In the genomic region with DNA sequence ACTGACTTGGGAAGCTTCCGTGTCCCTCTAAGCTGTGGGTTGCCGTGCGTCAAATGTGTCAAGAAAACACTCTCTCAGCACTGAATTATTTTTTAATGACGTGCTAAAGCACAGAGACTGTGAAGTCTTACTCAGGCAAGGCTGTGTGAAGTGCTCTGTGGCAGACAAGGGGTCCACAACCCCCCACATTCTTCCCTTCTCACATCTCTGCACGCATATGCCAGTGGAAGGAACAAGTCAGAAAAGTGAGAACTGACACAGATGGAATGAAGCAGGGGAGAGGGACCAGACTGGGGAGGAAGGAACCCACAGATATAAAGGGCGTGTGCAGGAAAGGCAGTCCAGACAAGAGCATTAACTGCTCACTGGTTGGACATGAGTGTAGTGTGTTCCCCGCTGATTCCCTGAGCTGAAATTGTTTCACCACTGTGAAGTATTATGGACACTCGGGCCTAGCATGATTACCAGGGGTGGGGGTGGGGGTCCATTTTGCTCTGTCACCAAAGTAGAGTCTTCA, we compare ENCODE assay signal across 26 mouse cellular contexts.
A peak's percentile ranks its signal among the peaks of the same experiment; 100 is the strongest.
DNase-seq lines count a peak whose midpoint lies in the region; ATAC-seq and TF ChIP-seq lines count a peak whose summit lies in the region.
"Had no signal": no experiment of that assay in that cellular context is flagged by ENCODE, and none has a peak within 500 bp of the region (broad histone marks: within the 10 kb centered on the region; RNA-seq: fewer than 3 reads in every experiment).

No protein-coding gene starts in this region.

- H3K9me3 ChIP-seq in embryonic facial prominence, embryonic 12.5 days: no peaks in the 10 kb centered on the region
- H3K9me3 ChIP-seq in embryonic facial prominence, embryonic 10.5 days: no peaks in the 10 kb centered on the region
- H3K9me3 ChIP-seq in heart, embryonic 14.5 days (ENCODE audit: control insufficient read depth, low read length): no peaks in the 10 kb centered on the region
- H3K9me3 ChIP-seq in heart, embryonic 11.5 days (replicated peaks; ENCODE audit: control insufficient read depth, low read length): no peaks in the 10 kb centered on the region
- no peaks in the 10 kb centered on the region for H3K9me3 ChIP-seq in midbrain, embryonic 13.5 days
- H3K9me3 ChIP-seq in midbrain, postnatal 0 days (ENCODE audit: low read length): no peaks in the 10 kb centered on the region
- H3K9me3 ChIP-seq in forebrain, embryonic 14.5 days (replicated peaks; ENCODE audit: control insufficient read depth, low read length): no peaks in the 10 kb centered on the region
- H3K9me3 ChIP-seq: hindbrain, embryonic 12.5 days; intestine, embryonic 15.5 days; liver, embryonic 12.5 days; megakaryocyte, embryonic 14.5 days; neural tube, embryonic 15.5 days; stomach, embryonic 15.5 days had no signal

- H3K4me2 ChIP-seq in embryonic facial prominence, embryonic 12.5 days (replicated peaks): no peak overlapping the region
- no peak overlapping the region for H3K4me2 ChIP-seq in heart, embryonic 14.5 days (ENCODE audit: low read length)
- H3K4me2 ChIP-seq in heart, embryonic 11.5 days: no peak overlapping the region
- no peak overlapping the region for H3K4me2 ChIP-seq in midbrain, embryonic 13.5 days (replicated peaks)
- H3K4me2 ChIP-seq in midbrain, postnatal 0 days (ENCODE audit: low read depth, low read length, poor library complexity, severe bottlenecking): no peak overlapping the region
- no peak overlapping the region for H3K4me2 ChIP-seq in forebrain, embryonic 14.5 days (ENCODE audit: low read length)
- H3K4me2 ChIP-seq: hindbrain, embryonic 12.5 days; intestine, embryonic 15.5 days; liver, embryonic 12.5 days; neural tube, embryonic 15.5 days; stomach, embryonic 15.5 days had no signal

- DNase-seq in embryonic facial prominence, embryonic 10.5 days (ENCODE audit: low spot score): no peak
- no peak for DNase-seq in midbrain, postnatal 0 days (ENCODE audit: low spot score)
- peak; percentile 17 for DNase-seq in forebrain, embryonic 14.5 days (ENCODE audit: low spot score)
- DNase-seq in lung, postnatal 4 days: no peak
- DNase-seq: adrenal gland, adult 8-10 months; cerebellum, adult 8-10 months; cerebellum, postnatal 25 days; kidney, adult 2 months; kidney, postnatal 36 days; left cerebral cortex, postnatal 4 days; liver, postnatal 0 days; lung, postnatal 36 days; right cerebral cortex, postnatal 25 days had no signal

- 63% methylated on average over 8 of the region's 8 CpGs for WGBS in embryonic facial prominence, embryonic 12.5 days
- 83% methylated on average over 8 of the region's 8 CpGs for WGBS in embryonic facial prominence, embryonic 10.5 days
- WGBS in heart, embryonic 14.5 days: 46% methylated on average over 8 of the region's 8 CpGs
- whole genome bisulfite sequencing in heart, embryonic 11.5 days (ENCODE audit: insufficient replicate concordance): 51% methylated on average over 8 of the region's 8 CpGs
- 70% methylated on average over 8 of the region's 8 CpGs for WGBS in midbrain, embryonic 13.5 days
- 65% methylated on average over 8 of the region's 8 CpGs for WGBS in midbrain, postnatal 0 days
- 69% methylated on average over 8 of the region's 8 CpGs for WGBS in forebrain, embryonic 14.5 days

- H3K36me3 ChIP-seq in embryonic facial prominence, embryonic 12.5 days: no peaks in the 10 kb centered on the region
- no peaks in the 10 kb centered on the region for H3K36me3 ChIP-seq in embryonic facial prominence, embryonic 10.5 days (replicated peaks)
- H3K36me3 ChIP-seq in heart, embryonic 14.5 days (ENCODE audit: control insufficient read depth, insufficient read depth, low read length): no peaks in the 10 kb centered on the region
- H3K36me3 ChIP-seq in heart, embryonic 11.5 days (ENCODE audit: control insufficient read depth, insufficient read depth, low read length): no peaks in the 10 kb centered on the region
- no peaks in the 10 kb centered on the region for H3K36me3 ChIP-seq in midbrain, embryonic 13.5 days
- no peaks in the 10 kb centered on the region for H3K36me3 ChIP-seq in midbrain, postnatal 0 days (ENCODE audit: insufficient read depth, low read length)
- H3K36me3 ChIP-seq in forebrain, embryonic 14.5 days (ENCODE audit: control insufficient read depth, insufficient read depth, low read length): no peaks in the 10 kb centered on the region
- H3K36me3 ChIP-seq: hindbrain, embryonic 12.5 days; intestine, embryonic 15.5 days; liver, embryonic 12.5 days; neural tube, embryonic 15.5 days; stomach, embryonic 15.5 days had no signal

- no peak overlapping the region for H3K9ac ChIP-seq in embryonic facial prominence, embryonic 12.5 days
- H3K9ac ChIP-seq in heart, embryonic 14.5 days (ENCODE audit: low read length): no peak overlapping the region
- no peak overlapping the region for H3K9ac ChIP-seq in heart, embryonic 11.5 days (ENCODE audit: low read depth, low read length)
- H3K9ac ChIP-seq in midbrain, embryonic 13.5 days (replicated peaks): no peak overlapping the region
- H3K9ac ChIP-seq in midbrain, postnatal 0 days (replicated peaks; ENCODE audit: low read length, poor library complexity, severe bottlenecking): no peak overlapping the region
- H3K9ac ChIP-seq in forebrain, embryonic 14.5 days (ENCODE audit: low read length): no peak overlapping the region
- H3K9ac ChIP-seq: hindbrain, embryonic 12.5 days; intestine, embryonic 15.5 days; liver, embryonic 12.5 days; liver, postnatal 0 days; neural tube, embryonic 15.5 days; stomach, embryonic 15.5 days had no signal

- H3K4me3 ChIP-seq in embryonic facial prominence, embryonic 12.5 days: no peak overlapping the region
- no peak overlapping the region for H3K4me3 ChIP-seq in embryonic facial prominence, embryonic 10.5 days
- no peak overlapping the region for H3K4me3 ChIP-seq in heart, embryonic 14.5 days (ENCODE audit: control insufficient read depth in 1 of 2, insufficient read depth in 1 of 2, low read depth in 1 of 2, low read length in 2 of 2)
- no peak overlapping the region for H3K4me3 ChIP-seq in heart, embryonic 11.5 days (ENCODE audit: low read depth, low read length)
- no peak overlapping the region for H3K4me3 ChIP-seq in midbrain, embryonic 13.5 days (replicated peaks)
- no peak overlapping the region for H3K4me3 ChIP-seq in midbrain, postnatal 0 days (ENCODE audit: low read depth, low read length)
- no peak overlapping the region for H3K4me3 ChIP-seq in forebrain, embryonic 14.5 days (ENCODE audit: low read depth, low read length)
- H3K4me3 ChIP-seq: hindbrain, embryonic 12.5 days; intestine, embryonic 15.5 days; layer of hippocampus, adult 2 months; liver, embryonic 12.5 days; megakaryocyte, embryonic 14.5 days; neural tube, embryonic 15.5 days; stomach, embryonic 15.5 days had no signal

- no peak overlapping the region for H3K27ac ChIP-seq in embryonic facial prominence, embryonic 12.5 days
- no peak overlapping the region for H3K27ac ChIP-seq in embryonic facial prominence, embryonic 10.5 days (replicated peaks)
- H3K27ac ChIP-seq in heart, embryonic 14.5 days (replicated peaks in 1 of 2; ENCODE audit: control insufficient read depth in 1 of 2, insufficient read depth in 1 of 2, low read depth in 2 of 2, low read length in 2 of 2): no peak overlapping the region
- no peak overlapping the region for H3K27ac ChIP-seq in heart, embryonic 11.5 days (ENCODE audit: low read depth, low read length)
- no peak overlapping the region for H3K27ac ChIP-seq in midbrain, embryonic 13.5 days
- H3K27ac ChIP-seq in midbrain, postnatal 0 days (ENCODE audit: low read depth, low read length): no peak overlapping the region
- no peak overlapping the region for H3K27ac ChIP-seq in forebrain, embryonic 14.5 days (ENCODE audit: low read depth, low read length)
- H3K27ac ChIP-seq: hindbrain, embryonic 12.5 days; hindbrain, postnatal 0 days; intestine, embryonic 15.5 days; layer of hippocampus, adult 2 months; liver, embryonic 12.5 days; neural tube, embryonic 15.5 days; stomach, embryonic 15.5 days had no signal

- no peaks in the 10 kb centered on the region for H3K27me3 ChIP-seq in embryonic facial prominence, embryonic 12.5 days
- H3K27me3 ChIP-seq in embryonic facial prominence, embryonic 10.5 days (replicated peaks; ENCODE audit: low read depth, poor library complexity, severe bottlenecking): no peaks in the 10 kb centered on the region
- H3K27me3 ChIP-seq in heart, embryonic 14.5 days (ENCODE audit: control insufficient read depth, insufficient read depth, low read length): no peaks in the 10 kb centered on the region
- no peaks in the 10 kb centered on the region for H3K27me3 ChIP-seq in heart, embryonic 11.5 days (ENCODE audit: control insufficient read depth, insufficient read depth, low read length)
- no peaks in the 10 kb centered on the region for H3K27me3 ChIP-seq in midbrain, embryonic 13.5 days
- no peaks in the 10 kb centered on the region for H3K27me3 ChIP-seq in midbrain, postnatal 0 days (ENCODE audit: insufficient read depth, low read length)
- H3K27me3 ChIP-seq in forebrain, embryonic 14.5 days (replicated peaks; ENCODE audit: control insufficient read depth, insufficient read depth, low read length): no peaks in the 10 kb centered on the region
- H3K27me3 ChIP-seq: CH12.LX; hindbrain, embryonic 12.5 days; intestine, embryonic 15.5 days; liver, embryonic 12.5 days; neural tube, embryonic 15.5 days; stomach, embryonic 15.5 days had no signal

- ATAC-seq in embryonic facial prominence, embryonic 12.5 days (ENCODE audit: insufficient number of reproducible peaks, insufficient read depth, low FRiP score, low TSS enrichment): 0 out of 2 replicates have a peak, but pooled peaks have one; percentile 28
- 0 out of 2 replicates have a peak, but pooled peaks have one; percentile 50 for ATAC-seq in heart, embryonic 14.5 days (ENCODE audit: insufficient number of reproducible peaks, insufficient read depth, low FRiP score, low read depth)
- ATAC-seq in heart, embryonic 11.5 days (replicated peaks; ENCODE audit: insufficient number of reproducible peaks, low FRiP score, low TSS enrichment): no peak
- peak; percentile 34; the same call in 1 of the 2 replicates for ATAC-seq in midbrain, embryonic 13.5 days
- no peak for ATAC-seq in midbrain, postnatal 0 days (ENCODE audit: low FRiP score)
- ATAC-seq in forebrain, embryonic 14.5 days: peak; percentile 30; the same call in 1 of the 2 replicates
- ATAC-seq: intestine, embryonic 15.5 days; liver, embryonic 12.5 days; liver, postnatal 0 days had no signal

- no peak for TF ChIP-seq CTCF in midbrain, postnatal 0 days (IDR thresholded peaks at IDR 0.05)

- 0 out of 2 replicates have a peak, but pooled peaks cover 3% of the 10 kb centered on the region for H3K4me1 ChIP-seq in embryonic facial prominence, embryonic 12.5 days
- 0 out of 2 replicates have a peak, but pooled peaks cover under 1% of the 10 kb centered on the region for H3K4me1 ChIP-seq in embryonic facial prominence, embryonic 10.5 days
- peaks cover 4 to 6% of the 10 kb centered on the region in 2 experiments; a peak in 2 of 4 replicates for H3K4me1 ChIP-seq in heart, embryonic 14.5 days (ENCODE audit: control insufficient read depth in 2 of 2, insufficient read depth in 2 of 2, low read length in 2 of 2)
- peaks cover 4% of the 10 kb centered on the region; the same call in 1 of the 2 replicates for H3K4me1 ChIP-seq in heart, embryonic 11.5 days (ENCODE audit: control insufficient read depth, insufficient read depth, low read length)
- no peaks in the 10 kb centered on the region for H3K4me1 ChIP-seq in midbrain, embryonic 13.5 days (replicated peaks)
- H3K4me1 ChIP-seq in midbrain, postnatal 0 days (ENCODE audit: insufficient read depth, low read length): no peaks in the 10 kb centered on the region
- no peaks in the 10 kb centered on the region for H3K4me1 ChIP-seq in forebrain, embryonic 14.5 days (ENCODE audit: control insufficient read depth, insufficient read depth, low read length)
- H3K4me1 ChIP-seq: hindbrain, embryonic 12.5 days; intestine, embryonic 15.5 days; liver, embryonic 12.5 days; neural tube, embryonic 15.5 days; stomach, embryonic 15.5 days had no signal

Comparison
In these comparisons a context has a peak if more than half of its experiments do, and no peak if none do; other contexts are left out.
1. ATAC-seq: peak in embryonic facial prominence, embryonic 12.5 days (single experiment), heart, embryonic 14.5 days (single experiment), midbrain, embryonic 13.5 days (single experiment) and forebrain, embryonic 14.5 days (single experiment); none in heart, embryonic 11.5 days (single experiment) and midbrain, postnatal 0 days (single experiment).